Mouse (Mus musculus) spleen, adult 2 months (tissue): ENCODE data around the gene Zfp316.

Experiments used
- CTCF ChIP-seq: fragments of 200-500 bp; IDR thresholded peaks from 2 replicates; pipeline ENCODE4 v1.5.1; 2011; ENCODE audit warnings: mild to moderate bottlenecking, inconsistent platforms; ENCODE audit not compliant: insufficient read depth, insufficient read length, insufficient replicate concordance; ENCODE audit errors: extremely low read depth
- POLR2A ChIP-seq: fragments of 200-500 bp; IDR thresholded peaks from 2 replicates; pipeline ENCODE4 v1.6.1; 2011; ENCODE audit warnings: low read depth, low read length, inconsistent platforms

DNA sequence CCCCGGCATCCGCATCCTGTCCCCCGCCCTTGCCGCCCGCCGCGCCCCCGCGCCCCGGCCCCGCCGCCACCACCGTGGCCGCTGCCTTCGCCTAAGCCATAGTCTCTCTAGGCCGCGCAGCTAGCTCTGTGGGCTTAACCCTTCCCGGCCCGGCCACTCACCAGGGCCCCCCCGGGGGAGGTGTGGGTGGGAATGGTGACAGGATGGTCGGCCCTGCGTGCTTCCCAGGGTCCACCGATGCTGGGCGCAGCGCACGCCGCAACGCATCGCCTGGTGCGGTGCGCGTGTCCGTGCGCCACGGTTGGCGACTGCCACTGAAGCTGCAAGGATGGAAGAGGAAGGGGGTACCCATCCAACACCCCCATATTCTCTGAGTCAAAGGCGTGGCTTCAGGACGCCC lies 23.6 kb upstream of the Zfp316 start, which contains the start of gene Zfp853:
- TF ChIP-seq CTCF: no peak
- no peak for TF ChIP-seq POLR2A
